In genomic region chr12:111946716-111947115, GRCm38 (mm10) we compare ENCODE assay signal across 8 mouse cellular contexts. TPM values are rescaled to one million over a fixed set of nuclear protein-coding genes. Genes with fewer than 3 reads are reported as not detected.
A peak's percentile ranks its signal among the peaks of the same experiment; 100 is the strongest.
DNase-seq lines count a peak whose midpoint lies in the region; ATAC-seq and TF ChIP-seq lines count a peak whose summit lies in the region.

No protein-coding gene starts in this region.

- no peaks in the 10 kb centered on the region for H3K36me3 ChIP-seq in embryonic facial prominence, embryonic 14.5 days (ENCODE audit: control insufficient read depth, insufficient read depth, low read length)
- no peaks in the 10 kb centered on the region for H3K36me3 ChIP-seq in intestine, embryonic 16.5 days (ENCODE audit: control insufficient read depth, insufficient read depth, low read length)
- no peaks in the 10 kb centered on the region for H3K36me3 ChIP-seq in liver, embryonic 15.5 days (replicated peaks)
- H3K36me3 ChIP-seq in spleen, adult 2 months (ENCODE audit: control insufficient read depth, insufficient read depth, low read length) = no peaks in the 10 kb centered on the region

- ATAC-seq in embryonic facial prominence, embryonic 14.5 days (ENCODE audit: low read depth) = peak; percentile 41; the same call in 1 of the 2 replicates
- ATAC-seq in intestine, embryonic 16.5 days = peak; percentile 45
- no peak for ATAC-seq in liver, embryonic 15.5 days (ENCODE audit: insufficient read depth)
- no peak for ATAC-seq in erythroid progenitor cell, adult 5-6 weeks (replicated peaks; ENCODE audit: low FRiP score, poor library complexity, severe bottlenecking)

- no peak overlapping the region for H3K9ac ChIP-seq in embryonic facial prominence, embryonic 14.5 days (ENCODE audit: low read depth, low read length)
- H3K9ac ChIP-seq in intestine, embryonic 16.5 days (ENCODE audit: low read depth, low read length) = peak overlapping the region; percentile 2
- H3K9ac ChIP-seq in liver, embryonic 15.5 days = no peak overlapping the region

- peak; percentile 90; the same call in 1 of the 2 replicates for TF ChIP-seq CTCF in spleen, adult 2 months (IDR thresholded peaks at IDR 0.05; ENCODE audit: extremely low read depth, insufficient read depth, insufficient read length, insufficient replicate concordance)

- H3K4me1 ChIP-seq in embryonic facial prominence, embryonic 14.5 days (ENCODE audit: control insufficient read depth, insufficient read depth, low read length) = peaks cover 17% of the 10 kb centered on the region
- peaks cover 41% of the 10 kb centered on the region for H3K4me1 ChIP-seq in intestine, embryonic 16.5 days (ENCODE audit: control insufficient read depth, insufficient read depth, low read length)
- peaks cover 43% of the 10 kb centered on the region for H3K4me1 ChIP-seq in liver, embryonic 15.5 days (replicated peaks)
- peaks cover 12% of the 10 kb centered on the region; the same call in 1 of the 2 replicates for H3K4me1 ChIP-seq in spleen, adult 2 months (ENCODE audit: control insufficient read depth, insufficient read depth, insufficient read length)

- 43% methylated on average over 2 of the region's 2 CpGs for WGBS in embryonic facial prominence, embryonic 14.5 days
- WGBS in intestine, embryonic 16.5 days = 36% methylated on average over 2 of the region's 2 CpGs
- WGBS in liver, embryonic 15.5 days (ENCODE audit: insufficient replicate concordance) = 7% methylated on average over 2 of the region's 2 CpGs
- WGBS in spleen, adult 2 months = 19% methylated on average over 2 of the region's 2 CpGs

- H3K4me2 ChIP-seq in embryonic facial prominence, embryonic 14.5 days (ENCODE audit: low read depth, low read length) = no peak overlapping the region
- H3K4me2 ChIP-seq in intestine, embryonic 16.5 days (ENCODE audit: low read depth, low read length) = no peak overlapping the region
- H3K4me2 ChIP-seq in liver, embryonic 15.5 days = peak overlapping the region; percentile 10; the same call in 1 of the 2 replicates

- peak; percentile 37 for DNase-seq in retina, embryonic 14.5 days (ENCODE audit: low spot score)
- no peak for DNase-seq in retina, postnatal 1 day
- DNase-seq in adrenal gland, postnatal 36 days = peak; percentile 59 to 77
- peak; percentile 79 for DNase-seq in embryonic facial prominence, embryonic 14.5 days (ENCODE audit: low spot score)
- peak; percentile 65 to 78 for DNase-seq in spleen, adult 2 months (ENCODE audit: low read depth in 1 of 2, low spot score in 2 of 2)

- no peaks in the 10 kb centered on the region for H3K9me3 ChIP-seq in embryonic facial prominence, embryonic 14.5 days (ENCODE audit: control insufficient read depth, low read length)
- H3K9me3 ChIP-seq in intestine, embryonic 16.5 days (ENCODE audit: control insufficient read depth, low read length) = no peaks in the 10 kb centered on the region
- no peaks in the 10 kb centered on the region for H3K9me3 ChIP-seq in liver, embryonic 15.5 days (replicated peaks)

- H3K4me3 ChIP-seq in embryonic facial prominence, embryonic 14.5 days (ENCODE audit: low read depth, low read length) = no peak overlapping the region
- H3K4me3 ChIP-seq in intestine, embryonic 16.5 days (ENCODE audit: low read length) = no peak overlapping the region
- no peak overlapping the region for H3K4me3 ChIP-seq in liver, embryonic 15.5 days (replicated peaks)
- H3K4me3 ChIP-seq in spleen, adult 2 months (ENCODE audit: extremely low read depth, insufficient read depth, insufficient read length) = no peak overlapping the region

- 0 out of 2 replicates have a peak overlapping the region, but pooled peaks have one; percentile 28 for H3K27ac ChIP-seq in embryonic facial prominence, embryonic 14.5 days (replicated peaks; ENCODE audit: low read depth, low read length)
- H3K27ac ChIP-seq in intestine, embryonic 16.5 days (ENCODE audit: low read length) = peak overlapping the region; percentile 21
- peak overlapping the region; percentile 58 for H3K27ac ChIP-seq in liver, embryonic 15.5 days (replicated peaks)
- peak overlapping the region; percentile 26; the same call in 1 of the 2 replicates for H3K27ac ChIP-seq in spleen, adult 2 months (ENCODE audit: insufficient read depth, low read length)

- H3K27me3 ChIP-seq in embryonic facial prominence, embryonic 14.5 days (replicated peaks; ENCODE audit: control insufficient read depth, insufficient read depth, low read length) = no peaks in the 10 kb centered on the region
- no peaks in the 10 kb centered on the region for H3K27me3 ChIP-seq in intestine, embryonic 16.5 days (replicated peaks; ENCODE audit: control insufficient read depth, insufficient read depth, low read length)
- no peaks in the 10 kb centered on the region for H3K27me3 ChIP-seq in liver, embryonic 15.5 days
- H3K27me3 ChIP-seq in spleen, adult 2 months (ENCODE audit: control insufficient read depth, insufficient read depth, low read length) = no peaks in the 10 kb centered on the region

- TF ChIP-seq POLR2A in spleen, adult 2 months (IDR thresholded peaks at IDR 0.05; ENCODE audit: low read depth, low read length) = no peak

RNA-seq across cellular contexts. Expression of gene Atp5mpl, which starts 20.1 kb away (rescaled TPM):
- 100 to 1,000 TPM; 362 to 417 TPM for total RNA-seq in adrenal gland, postnatal 36 days (2021)
- 670 and 799 TPM in 2 replicates for polyA plus RNA-seq in embryonic facial prominence, embryonic 14.5 days (2014; fragmentation: Nextera tagmentation; extraction: Ambion mirVana)
- polyA plus RNA-seq in intestine, embryonic 16.5 days (2015; fragmentation: Nextera tagmentation; extraction: Ambion mirVana) = 900 and 957 TPM in 2 replicates
- polyA plus RNA-seq in liver, embryonic 15.5 days (2015; fragmentation: Nextera tagmentation; extraction: Ambion mirVana) = 397 and 473 TPM in 2 replicates
- polyA plus RNA-seq in spleen, adult 2 months (2012; rRNA removed) = 8.8 and 9.3 TPM in 2 replicates
- total RNA-seq in erythroid progenitor cell, adult 5-6 weeks (2015; ENCODE audit: low replicate concordance) = 132 and 273 TPM in 2 replicates
- 69.3 and 71.9 TPM in 2 replicates for total RNA-seq in erythroid progenitor cell, adult 5-6 weeks (2017; ENCODE audit: low replicate concordance)

RNA-seq across cellular contexts. Expression of gene Tdrd9, which starts 24.6 kb away (rescaled TPM):
- under 1 TPM in 1 of 2 experiments, not detected in 1; 0.23 TPM for total RNA-seq in adrenal gland, postnatal 36 days (2021)
- 0.21 and 0.34 TPM in 2 replicates for polyA plus RNA-seq in embryonic facial prominence, embryonic 14.5 days (2014; fragmentation: Nextera tagmentation; extraction: Ambion mirVana)
- polyA plus RNA-seq in intestine, embryonic 16.5 days (2015; fragmentation: Nextera tagmentation; extraction: Ambion mirVana) = 0.20 and 0.24 TPM in 2 replicates
- polyA plus RNA-seq in liver, embryonic 15.5 days (2015; fragmentation: Nextera tagmentation; extraction: Ambion mirVana) = 0.10 and 0.22 TPM in 2 replicates
- polyA plus RNA-seq in spleen, adult 2 months (2012; rRNA removed) = 0.02 TPM in 1 of 2 replicates, not detected in the other
- total RNA-seq in erythroid progenitor cell, adult 5-6 weeks (2015; ENCODE audit: low replicate concordance) = not detected in 2 replicates
- not detected in 2 replicates for total RNA-seq in erythroid progenitor cell, adult 5-6 weeks (2017; ENCODE audit: low replicate concordance)

RNA-seq across cellular contexts. Expression of gene Rd3l, which starts 34.4 kb away (rescaled TPM):
- total RNA-seq in adrenal gland, postnatal 36 days (2021) = not detected
- not detected in 2 replicates for polyA plus RNA-seq in embryonic facial prominence, embryonic 14.5 days (2014; fragmentation: Nextera tagmentation; extraction: Ambion mirVana)
- not detected in 2 replicates for polyA plus RNA-seq in intestine, embryonic 16.5 days (2015; fragmentation: Nextera tagmentation; extraction: Ambion mirVana)
- polyA plus RNA-seq in liver, embryonic 15.5 days (2015; fragmentation: Nextera tagmentation; extraction: Ambion mirVana) = not detected in 2 replicates
- not detected in 2 replicates for polyA plus RNA-seq in spleen, adult 2 months (2012; rRNA removed)
- total RNA-seq in erythroid progenitor cell, adult 5-6 weeks (2015; ENCODE audit: low replicate concordance) = not detected in 2 replicates
- not detected in 2 replicates for total RNA-seq in erythroid progenitor cell, adult 5-6 weeks (2017; ENCODE audit: low replicate concordance)

RNA-seq across cellular contexts. Expression of gene Ppp1r13b, which starts 38.8 kb away (rescaled TPM):
- total RNA-seq in adrenal gland, postnatal 36 days (2021) = 10 to 100 TPM; 13.8 to 18.8 TPM
- polyA plus RNA-seq in embryonic facial prominence, embryonic 14.5 days (2014; fragmentation: Nextera tagmentation; extraction: Ambion mirVana) = 15.3 and 17.2 TPM in 2 replicates
- polyA plus RNA-seq in intestine, embryonic 16.5 days (2015; fragmentation: Nextera tagmentation; extraction: Ambion mirVana) = 5.6 and 7.9 TPM in 2 replicates
- 3.6 and 3.7 TPM in 2 replicates for polyA plus RNA-seq in liver, embryonic 15.5 days (2015; fragmentation: Nextera tagmentation; extraction: Ambion mirVana)
- 13.7 and 13.8 TPM in 2 replicates for polyA plus RNA-seq in spleen, adult 2 months (2012; rRNA removed)
- 9.7 and 14.7 TPM in 2 replicates for total RNA-seq in erythroid progenitor cell, adult 5-6 weeks (2015; ENCODE audit: low replicate concordance)
- 6.7 and 12.2 TPM in 2 replicates for total RNA-seq in erythroid progenitor cell, adult 5-6 weeks (2017; ENCODE audit: low replicate concordance)

Comparison
In these comparisons a context has a peak if more than half of its experiments do, and no peak if none do; other contexts are left out.
1. ATAC-seq: peak in embryonic facial prominence, embryonic 14.5 days (single experiment) and intestine, embryonic 16.5 days (single experiment); none in liver, embryonic 15.5 days (single experiment) and erythroid progenitor cell, adult 5-6 weeks (single experiment).
2. RNA of gene Atp5mpl, which starts 20.1 kb away (polyA plus RNA-seq): 900 to 957 TPM in intestine, embryonic 16.5 days, 670 to 799 TPM in embryonic facial prominence, embryonic 14.5 days and 397 to 473 TPM in liver, embryonic 15.5 days; 8.8 to 9.3 TPM in spleen, adult 2 months; every median in the first group is over 10 times any median in the second.
3. Peak in every context shown above with its lines, with median percentiles within 50 percentile points of each other: H3K27ac ChIP-seq.